Mouse (Mus musculus) heart, embryonic 16.5 days (tissue): ENCODE measurements around the gene Spata2l. TPM values are rescaled to one million over a fixed set of nuclear protein-coding genes. Genes with fewer than 3 reads are reported as not detected.
"Not testable (repeated sequence)": the region's sequence is repeated elsewhere in the genome, so short reads cannot be mapped to it uniquely, and the experiment has no call there.

Source experiments
- ATAC-seq: fragments of 200-750 bp; cut with Nextera tagmentation; replicated peaks from 2 replicates; pipeline ENCODE4 v1.8.0; 2017; ENCODE audit warnings: moderate number of reproducible peaks; ENCODE audit not compliant: insufficient read depth, low FRiP score; ENCODE audit errors: extremely low read depth
- H3K27ac ChIP-seq: fragments of 300-500 bp; sonication (generic); 2 replicates; pipeline ENCODE4 v1.5.1; 2014; ENCODE audit warnings: mild to moderate bottlenecking, low read length, control low read depth, moderate library complexity
- H3K27me3 ChIP-seq: fragments of 300-500 bp; sonication (generic); 2 replicates; pipeline ENCODE4 v1.6.1; 2014; ENCODE audit warnings: low read length, mixed read lengths; ENCODE audit not compliant: control insufficient read depth, insufficient read depth
- H3K36me3 ChIP-seq: fragments of 300-500 bp; sonication (generic); 2 replicates; pipeline ENCODE4 v1.6.1; 2014; ENCODE audit not compliant: control insufficient read depth, insufficient read depth
- H3K4me1 ChIP-seq: fragments of 300-500 bp; sonication (generic); 2 replicates; pipeline ENCODE4 v1.6.1; 2014; ENCODE audit warnings: low read length, mixed read lengths; ENCODE audit not compliant: control insufficient read depth, insufficient read depth
- H3K4me2 ChIP-seq: fragments of 300-500 bp; sonication (generic); 2 replicates; pipeline ENCODE4 v1.6.1; 2014; ENCODE audit warnings: low read depth, mild to moderate bottlenecking, control low read depth, low read length
- H3K4me3 ChIP-seq: fragments of 300-500 bp; sonication (generic); 2 replicates; pipeline ENCODE4 v1.5.1; 2014; ENCODE audit warnings: mild to moderate bottlenecking, control low read depth, low read length
- H3K9ac ChIP-seq: fragments of 300-500 bp; sonication (generic); 2 replicates; pipeline ENCODE4 v1.6.1; 2014; ENCODE audit warnings: low read length, control low read depth
- H3K9me3 ChIP-seq: fragments of 300-500 bp; sonication (generic); replicated peaks from 2 replicates; pipeline ENCODE4 v1.6.1; 2016; ENCODE audit warnings: low read length; ENCODE audit not compliant: control insufficient read depth
- WGBS: fragments of 180-500 bp; shearing (Covaris S2); extraction: QIAGEN DNeasy Blood & Tissue Kit; methylation state at CpG from one replicate; pipeline ENCODE4 v1.1.7; 2014; 5-methylcytosine and 5-hydroxymethylcytosine counted together
- polyA plus RNA-seq: library from polyadenylated mRNA; unstranded; fragments of >200 nt; fragmentation: Nextera tagmentation; extraction: Ambion mirVana; gene quantifications from 2 replicates; pipeline ENCODE4 v1.2.1, GENCODE M21; 2015

Gene Spata2l
- polyA plus RNA-seq, 1 experiment from 2014 or later = 4.2 TPM

DNA sequence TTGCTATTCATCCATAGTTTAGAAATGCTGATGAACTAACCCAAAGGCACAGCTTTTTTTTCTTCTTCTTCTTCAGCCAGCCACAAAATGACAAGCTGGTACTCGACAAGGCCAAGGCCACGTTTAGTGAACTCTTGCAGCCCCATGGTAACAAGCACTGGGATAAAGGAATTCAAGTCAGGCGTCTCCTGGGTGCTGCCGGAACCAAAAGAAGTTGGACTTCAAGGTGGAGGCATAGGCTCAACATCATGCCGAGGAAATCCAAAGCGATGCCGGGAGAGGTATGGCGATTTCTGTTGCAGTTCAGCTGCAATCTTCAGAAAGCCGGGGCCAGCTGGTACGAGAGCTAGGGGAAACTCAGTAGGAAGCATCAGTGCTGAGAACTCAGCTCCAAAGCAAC lies 3.4 kb upstream of the Spata2l start:
- H3K4me2 ChIP-seq = no peak overlapping the region
- peaks cover 6% of the 10 kb centered on the region; the same call in 1 of the 2 replicates for H3K4me1 ChIP-seq
- H3K27me3 ChIP-seq = peaks cover under 1% of the 10 kb centered on the region; the same call in 1 of the 2 replicates
- H3K36me3 ChIP-seq = peaks cover 4% of the 10 kb centered on the region
- no peaks in the 10 kb centered on the region for H3K9me3 ChIP-seq
- H3K9ac ChIP-seq = no peak overlapping the region
- no peak overlapping the region for H3K27ac ChIP-seq
- no peak overlapping the region for H3K4me3 ChIP-seq
- WGBS = 82% methylated on average over 10 of the region's 10 CpGs
- ATAC-seq = no peak

DNA sequence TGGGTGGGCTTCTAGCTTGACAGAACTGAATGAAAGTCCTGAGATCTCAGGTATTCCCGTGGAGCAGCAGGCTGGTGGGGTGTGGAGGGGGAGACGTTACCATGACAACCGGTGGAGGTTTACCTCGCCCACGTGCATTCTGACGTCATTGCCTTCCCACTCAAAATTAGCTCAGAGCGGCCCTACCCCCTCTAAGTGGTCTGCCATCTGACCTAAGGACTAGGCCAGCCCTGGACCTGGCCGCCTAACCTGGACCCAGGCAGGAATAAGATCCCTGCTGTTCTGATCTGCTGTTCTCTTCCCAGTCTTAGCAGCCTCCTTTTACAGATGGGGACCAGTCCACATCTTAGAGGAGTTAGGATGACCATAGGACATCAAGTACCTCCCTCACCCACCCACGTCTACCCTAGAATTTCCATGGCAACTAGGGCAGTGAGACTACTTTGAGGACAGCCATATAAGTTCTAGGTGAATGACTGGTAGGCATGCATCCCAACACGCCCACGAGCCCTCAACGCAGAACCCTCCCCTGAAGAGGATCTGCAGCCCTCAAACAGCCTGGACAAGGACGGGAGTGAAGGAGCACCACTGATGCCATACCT lies 1.0 kb downstream of the Spata2l start:
- Histone ChIP-seq H3K27me3 (peaks cover 9% of the 10 kb centered on the region; the same call in 1 of the 2 replicates), H3K9ac (peak overlapping the region; percentile 84; the same call in 1 of the 2 replicates), H3K4me2 (peak overlapping the region; percentile 88), H3K4me1 (peaks cover 6% of the 10 kb centered on the region; the same call in 1 of the 2 replicates), H3K27ac (no peak overlapping the region), H3K36me3 (no peaks in the 10 kb centered on the region), H3K4me3 (peak overlapping the region; percentile 60), H3K9me3 (no peaks in the 10 kb centered on the region)
- 29% methylated on average over 13 of the region's 13 CpGs for WGBS
- no peak for ATAC-seq

DNA sequence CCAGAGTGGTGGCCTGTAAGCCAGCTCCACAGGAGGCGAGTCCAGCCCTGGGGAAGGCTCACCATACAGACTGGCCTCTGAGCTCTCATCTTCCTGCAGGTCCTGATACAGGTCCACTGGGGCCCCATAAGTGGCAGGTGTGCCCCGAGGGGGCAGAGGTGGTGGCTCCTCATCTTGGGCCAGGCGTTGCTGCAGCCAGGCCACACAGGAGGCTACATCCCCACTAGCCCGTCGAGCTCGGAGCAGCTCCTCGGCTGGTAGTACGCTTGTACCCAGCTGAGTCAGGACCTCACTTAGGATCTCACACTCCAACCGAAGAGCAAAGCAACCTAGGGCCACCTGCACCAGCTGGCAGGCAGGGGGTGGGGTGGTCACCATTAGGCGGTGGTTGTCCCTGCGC lies 2.3 kb downstream of the Spata2l start:
- WGBS = 75% methylated on average over 11 of the region's 11 CpGs
- Histone ChIP-seq H3K9me3 (no peaks in the 10 kb centered on the region), H3K27ac (no peak overlapping the region), H3K27me3 (peaks cover 9% of the 10 kb centered on the region; the same call in 1 of the 2 replicates), H3K4me3 (no peak overlapping the region), H3K4me2 (no peak overlapping the region), H3K4me1 (peaks cover 6% of the 10 kb centered on the region; the same call in 1 of the 2 replicates), H3K36me3 (no peaks in the 10 kb centered on the region), H3K9ac (no peak overlapping the region)
- no peak for ATAC-seq

DNA sequence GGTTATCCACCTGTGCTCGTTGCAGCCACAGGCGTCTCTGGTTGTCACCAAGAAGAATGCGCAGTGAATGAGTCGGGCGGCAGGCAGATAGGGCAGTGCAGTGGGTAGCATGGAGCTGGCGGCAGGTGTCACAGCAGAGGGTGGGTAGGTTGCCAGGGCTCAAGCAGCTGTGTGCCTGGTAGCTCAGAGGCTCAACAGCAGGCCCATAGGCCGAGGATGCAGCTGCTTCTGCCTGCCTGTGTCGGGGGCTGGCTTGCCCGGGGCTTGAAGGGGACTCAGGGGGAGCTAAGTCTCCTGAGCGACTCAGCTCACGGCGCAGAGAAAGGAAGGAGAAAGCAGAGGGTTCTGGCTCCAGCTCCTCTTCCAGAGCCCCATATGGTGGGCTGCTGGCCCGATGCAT lies 2.7 kb downstream of the Spata2l start:
- Histone ChIP-seq H3K4me2 (no peak overlapping the region), H3K27ac (no peak overlapping the region), H3K36me3 (no peaks in the 10 kb centered on the region), H3K9me3 (no peaks in the 10 kb centered on the region), H3K4me3 (no peak overlapping the region), H3K9ac (no peak overlapping the region), H3K4me1 (peaks cover 6% of the 10 kb centered on the region; the same call in 1 of the 2 replicates), H3K27me3 (peaks cover 9% of the 10 kb centered on the region; the same call in 1 of the 2 replicates)
- WGBS = 59% methylated on average over 13 of the region's 13 CpGs
- no peak for ATAC-seq

DNA sequence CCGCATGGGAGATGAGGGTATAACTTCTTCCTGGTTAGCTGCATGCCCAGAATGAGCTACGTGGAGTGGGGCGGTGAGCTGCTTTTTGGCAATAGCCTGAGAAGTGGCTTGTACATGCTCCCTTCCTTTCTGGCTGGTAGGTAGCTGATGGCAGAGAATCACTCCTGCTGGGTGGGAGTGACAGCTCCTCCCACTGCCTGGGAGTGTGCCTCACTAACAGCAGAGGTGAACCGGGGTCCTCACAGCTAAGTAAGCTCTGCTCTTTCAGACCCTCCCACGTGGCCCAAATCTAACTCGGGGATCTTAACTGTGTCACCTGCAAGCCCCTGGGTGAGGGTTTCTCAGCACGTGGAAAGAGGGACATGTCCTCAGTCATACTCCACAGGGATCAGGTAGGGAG lies 3.5 kb downstream of the Spata2l start:
- 38% methylated on average over 7 of the region's 7 CpGs for WGBS
- Histone ChIP-seq H3K4me1 (peaks cover 6% of the 10 kb centered on the region; the same call in 1 of the 2 replicates), H3K4me2 (no peak overlapping the region), H3K36me3 (no peaks in the 10 kb centered on the region), H3K27ac (no peak overlapping the region), H3K27me3 (peaks cover 9% of the 10 kb centered on the region; the same call in 1 of the 2 replicates), H3K9ac (no peak overlapping the region), H3K9me3 (no peaks in the 10 kb centered on the region), H3K4me3 (no peak overlapping the region)
- no peak for ATAC-seq

DNA sequence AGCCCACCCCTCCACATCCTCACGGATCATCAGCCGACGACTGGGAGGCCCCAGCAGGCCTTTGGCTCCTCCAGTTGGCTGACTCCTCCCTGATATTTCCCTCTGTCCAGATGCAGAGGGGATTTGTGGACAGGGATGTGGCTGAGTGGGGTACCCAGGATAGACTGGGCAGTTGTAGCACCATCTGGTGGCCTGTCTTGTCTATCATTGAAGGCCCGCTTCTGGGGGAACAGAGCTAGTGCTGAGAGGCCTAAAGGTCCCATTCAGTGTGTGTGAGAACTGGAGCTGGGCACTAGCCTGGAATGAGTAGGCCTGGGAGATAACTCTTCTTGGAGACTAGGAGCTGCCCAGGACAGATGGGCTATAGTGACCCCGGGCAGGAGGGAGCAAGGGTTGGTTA lies 4.3 kb downstream of the Spata2l start:
- Histone ChIP-seq H3K9ac (no peak overlapping the region), H3K4me1 (peaks cover 6% of the 10 kb centered on the region; the same call in 1 of the 2 replicates), H3K27me3 (peaks cover 9% of the 10 kb centered on the region; the same call in 1 of the 2 replicates), H3K4me3 (no peak overlapping the region), H3K36me3 (no peaks in the 10 kb centered on the region), H3K9me3 (no peaks in the 10 kb centered on the region), H3K27ac (no peak overlapping the region), H3K4me2 (no peak overlapping the region)
- no peak for ATAC-seq
- 53% methylated on average over 5 of the region's 5 CpGs for WGBS

DNA sequence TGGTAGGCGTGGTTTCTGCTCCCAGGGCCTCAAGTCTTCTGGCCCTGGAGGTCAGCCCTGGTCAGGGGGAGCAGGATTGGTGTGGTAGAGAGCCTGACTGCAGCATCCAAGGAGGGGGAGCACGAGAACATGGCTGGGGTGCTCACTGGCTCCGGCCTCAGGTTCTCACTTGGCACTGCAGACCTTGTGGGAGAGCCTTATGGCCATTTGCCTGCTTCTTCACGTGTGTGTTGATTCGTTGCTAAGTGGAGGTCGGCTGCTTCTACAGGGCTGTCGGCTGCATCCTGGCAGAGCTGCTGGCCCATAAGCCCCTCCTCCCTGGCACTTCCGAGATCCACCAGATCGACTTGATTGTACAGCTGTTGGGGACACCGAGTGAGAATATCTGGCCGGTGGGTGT lies 5.7 kb downstream of the Spata2l start:
- not testable (repeated sequence) for H3K9ac ChIP-seq, H3K27me3 ChIP-seq, H3K36me3 ChIP-seq, H3K27ac ChIP-seq, H3K4me2 ChIP-seq, ATAC-seq, H3K9me3 ChIP-seq, H3K4me3 ChIP-seq, H3K4me1 ChIP-seq
- WGBS = 82% methylated on average over 8 of the region's 11 CpGs

DNA sequence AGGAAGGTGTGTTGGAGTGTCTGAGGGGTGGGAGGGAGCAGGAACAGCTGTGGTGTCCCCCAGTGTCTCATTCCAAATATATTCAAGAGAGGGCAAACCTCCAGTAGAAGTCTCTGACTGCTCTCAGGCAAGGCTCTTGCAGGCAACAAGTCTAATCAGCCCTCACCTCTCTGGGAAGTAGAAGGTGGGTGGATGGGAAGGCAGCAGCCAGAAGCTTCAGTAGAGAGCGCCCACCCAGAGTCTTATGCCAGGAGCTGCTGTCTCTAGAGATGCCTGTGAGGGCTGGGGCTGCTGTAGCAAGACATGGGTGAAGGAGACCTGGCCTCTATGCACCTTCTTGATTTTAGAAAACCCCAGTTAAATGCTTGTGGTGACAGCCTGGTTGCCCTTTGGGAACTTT lies 7.6 kb downstream of the Spata2l start:
- H3K27ac ChIP-seq = no peak overlapping the region
- H3K9me3 ChIP-seq = no peaks in the 10 kb centered on the region
- WGBS = 100% methylated on average over 1 of the region's 1 CpGs
- no peaks in the 10 kb centered on the region for H3K27me3 ChIP-seq
- no peak overlapping the region for H3K9ac ChIP-seq
- no peak overlapping the region for H3K4me2 ChIP-seq
- H3K4me3 ChIP-seq = no peak overlapping the region
- H3K4me1 ChIP-seq = peaks cover 11% of the 10 kb centered on the region
- H3K36me3 ChIP-seq = no peaks in the 10 kb centered on the region; the same call in 1 of the 2 replicates
- ATAC-seq = no peak
